In genomic region chr1:74389831-74390286, GRCm38 (mm10) we compare ENCODE assay signal across 8 mouse cellular contexts. TPM values are rescaled to one million over a fixed set of nuclear protein-coding genes. Genes with fewer than 3 reads are reported as not detected.
DNase-seq lines count a peak whose midpoint lies in the region; ATAC-seq lines count a peak whose summit lies in the region.

No protein-coding gene starts in this region.

- intact Hi-C loops in gastrocnemius, postnatal 14 days (cut with DNase I; ENCODE audit: low total_unique reads) = no loop called here

- H3K9me3 ChIP-seq in embryonic facial prominence, embryonic 10.5 days = no peaks in the 10 kb centered on the region

- H3K36me3 ChIP-seq in embryonic facial prominence, embryonic 10.5 days (replicated peaks) = peaks cover 20% of the 10 kb centered on the region

- WGBS in embryonic facial prominence, embryonic 10.5 days = 4% methylated on average over 29 of the region's 29 CpGs

- peak overlapping the region; percentile 75 for H3K27ac ChIP-seq in embryonic facial prominence, embryonic 10.5 days (replicated peaks)

- peak; percentile 37 for DNase-seq in kidney, adult 18-20 months
- no peak for DNase-seq in kidney, adult 9 months
- DNase-seq in embryonic facial prominence, embryonic 10.5 days (ENCODE audit: low spot score) = peak; percentile 60
- DNase-seq in heart, postnatal 4 days = peak; percentile 62
- DNase-seq in liver = peak; percentile 74
- DNase-seq in naive thymus-derived CD4-positive, alpha-beta T cell, adult 2 months (ENCODE audit: low read depth) = peak; percentile 77
- no peak for DNase-seq in gastrocnemius, postnatal 14 days

- peaks cover 62% of the 10 kb centered on the region for H3K4me1 ChIP-seq in embryonic facial prominence, embryonic 10.5 days

- H3K27me3 ChIP-seq in embryonic facial prominence, embryonic 10.5 days (replicated peaks; ENCODE audit: low read depth, poor library complexity, severe bottlenecking) = peaks cover 20% of the 10 kb centered on the region

- H3K4me3 ChIP-seq in embryonic facial prominence, embryonic 10.5 days = peak overlapping the region; percentile 78

- ATAC-seq in megakaryocyte-erythroid progenitor cell, adult 5-6 weeks (replicated peaks; ENCODE audit: low FRiP score, low TSS enrichment, poor library complexity, severe bottlenecking) = no peak

RNA-seq across cellular contexts. Expression of gene Ctdsp1, which starts 1.4 kb away (rescaled TPM):
- polyA plus RNA-seq in embryonic facial prominence, embryonic 10.5 days (2016; fragmentation: Nextera tagmentation; extraction: Ambion mirVana) = 42.2 and 49.0 TPM in 2 replicates
- 100 to 1,000 TPM; 121 to 126 TPM for total RNA-seq in heart, postnatal 4 days (2021)
- total RNA-seq in megakaryocyte-erythroid progenitor cell, adult 5-6 weeks (2014; fragmentation: Nextera tagmentation) = 84.0 and 87.0 TPM in 2 replicates
- 19.5 and 26.8 TPM in 2 replicates for total RNA-seq in megakaryocyte-erythroid progenitor cell, adult 5-6 weeks (2017)
- total RNA-seq in gastrocnemius, postnatal 14 days (2021) = 10 to 100 TPM; 88.2 to 88.5 TPM

RNA-seq across cellular contexts. Expression of gene Slc11a1, which starts 14.9 kb away (rescaled TPM):
- 1.7 and 2.1 TPM in 2 replicates for polyA plus RNA-seq in embryonic facial prominence, embryonic 10.5 days (2016; fragmentation: Nextera tagmentation; extraction: Ambion mirVana)
- total RNA-seq in heart, postnatal 4 days (2021) = 1 to 10 TPM; 1.7 to 3.4 TPM
- not detected in 2 replicates for total RNA-seq in megakaryocyte-erythroid progenitor cell, adult 5-6 weeks (2014; fragmentation: Nextera tagmentation)
- total RNA-seq in megakaryocyte-erythroid progenitor cell, adult 5-6 weeks (2017) = 0.42 TPM in 1 of 2 replicates, not detected in the other
- total RNA-seq in gastrocnemius, postnatal 14 days (2021) = 1 to 10 TPM; 2.5 to 4.5 TPM

RNA-seq across cellular contexts. Expression of gene Vil1, which starts 19.3 kb away (rescaled TPM):
- polyA plus RNA-seq in embryonic facial prominence, embryonic 10.5 days (2016; fragmentation: Nextera tagmentation; extraction: Ambion mirVana) = 0.26 and 0.37 TPM in 2 replicates
- 1 to 10 TPM; 1.4 to 2.1 TPM for total RNA-seq in heart, postnatal 4 days (2021)
- not detected in 2 replicates for total RNA-seq in megakaryocyte-erythroid progenitor cell, adult 5-6 weeks (2014; fragmentation: Nextera tagmentation)
- not detected in 2 replicates for total RNA-seq in megakaryocyte-erythroid progenitor cell, adult 5-6 weeks (2017)
- total RNA-seq in gastrocnemius, postnatal 14 days (2021) = under 1 TPM; 0.27 TPM

RNA-seq across cellular contexts. Expression of gene Catip, which starts 28.0 kb away (rescaled TPM):
- 0.22 and 0.28 TPM in 2 replicates for polyA plus RNA-seq in embryonic facial prominence, embryonic 10.5 days (2016; fragmentation: Nextera tagmentation; extraction: Ambion mirVana)
- total RNA-seq in heart, postnatal 4 days (2021) = under 1 TPM; 0.32 to 0.33 TPM
- total RNA-seq in megakaryocyte-erythroid progenitor cell, adult 5-6 weeks (2014; fragmentation: Nextera tagmentation) = not detected in 2 replicates
- not detected in 2 replicates for total RNA-seq in megakaryocyte-erythroid progenitor cell, adult 5-6 weeks (2017)
- total RNA-seq in gastrocnemius, postnatal 14 days (2021) = under 1 TPM; 0.10 to 0.20 TPM

Comparison
In these comparisons a context has a peak if more than half of its experiments do, and no peak if none do; other contexts are left out.
1. DNase-seq: peak in kidney, adult 18-20 months (single experiment), embryonic facial prominence, embryonic 10.5 days (single experiment), heart, postnatal 4 days (single experiment), liver (single experiment) and naive thymus-derived CD4-positive, alpha-beta T cell, adult 2 months (single experiment); none in kidney, adult 9 months (single experiment) and gastrocnemius, postnatal 14 days (single experiment).